Mouse (Mus musculus) stomach, embryonic 16.5 days (tissue): ENCODE data around the gene Rassf3. TPM values are rescaled to one million over a fixed set of nuclear protein-coding genes. Genes with fewer than 3 reads are reported as not detected.

Source experiments
- ATAC-seq: fragments of 200-750 bp; cut with Nextera tagmentation; 2 replicates; pipeline ENCODE4 v1.8.0; 2017; ENCODE audit warnings: moderate number of reproducible peaks, moderate TSS enrichment; ENCODE audit not compliant: insufficient read depth, low FRiP score
- H3K27ac ChIP-seq: fragments of 300-500 bp; sonication (generic); 2 replicates; pipeline ENCODE4 v1.5.1; 2014; ENCODE audit warnings: low read length
- H3K27me3 ChIP-seq: fragments of 300-500 bp; sonication (generic); 2 replicates; pipeline ENCODE4 v1.6.1; 2014; ENCODE audit warnings: low read length, control low read depth, mixed read lengths; ENCODE audit not compliant: control insufficient read depth, insufficient read depth
- H3K36me3 ChIP-seq: fragments of 300-500 bp; sonication (generic); 2 replicates; pipeline ENCODE4 v1.6.1; 2014; ENCODE audit warnings: low read length; ENCODE audit not compliant: control insufficient read depth, insufficient read depth
- H3K4me1 ChIP-seq: fragments of 300-500 bp; sonication (generic); 2 replicates; pipeline ENCODE4 v1.6.1; 2014; ENCODE audit warnings: low read length, control low read depth, mixed read lengths; ENCODE audit not compliant: control insufficient read depth, insufficient read depth
- H3K4me2 ChIP-seq: fragments of 300-500 bp; sonication (generic); 2 replicates; pipeline ENCODE4 v1.6.1; 2014; ENCODE audit warnings: low read depth, low read length, mixed read lengths
- H3K4me3 ChIP-seq: fragments of 300-500 bp; sonication (generic); replicated peaks from 2 replicates; pipeline ENCODE4 v1.5.1; 2014; ENCODE audit warnings: mild to moderate bottlenecking, low read length
- H3K9ac ChIP-seq: fragments of 300-500 bp; sonication (generic); 2 replicates; pipeline ENCODE4 v1.6.1; 2014; ENCODE audit warnings: low read length
- H3K9me3 ChIP-seq: fragments of 300-500 bp; sonication (generic); replicated peaks from 2 replicates; pipeline ENCODE4 v1.6.1; 2016; ENCODE audit warnings: low read length, control low read depth; ENCODE audit not compliant: control insufficient read depth
- WGBS: fragments of 180-500 bp; shearing (Covaris S2); extraction: QIAGEN DNeasy Blood & Tissue Kit; methylation state at CpG from one replicate; pipeline ENCODE4 v1.1.7; 2014; 5-methylcytosine and 5-hydroxymethylcytosine counted together
- polyA plus RNA-seq: library from polyadenylated mRNA; unstranded; fragments of >200 nt; fragmentation: Nextera tagmentation; extraction: Ambion mirVana; gene quantifications from 2 replicates; pipeline ENCODE4 v1.2.1, GENCODE M21; 2015

The Rassf3 gene
- polyA plus RNA-seq, 1 experiment from 2014 or later = 22.0 TPM

DNA sequence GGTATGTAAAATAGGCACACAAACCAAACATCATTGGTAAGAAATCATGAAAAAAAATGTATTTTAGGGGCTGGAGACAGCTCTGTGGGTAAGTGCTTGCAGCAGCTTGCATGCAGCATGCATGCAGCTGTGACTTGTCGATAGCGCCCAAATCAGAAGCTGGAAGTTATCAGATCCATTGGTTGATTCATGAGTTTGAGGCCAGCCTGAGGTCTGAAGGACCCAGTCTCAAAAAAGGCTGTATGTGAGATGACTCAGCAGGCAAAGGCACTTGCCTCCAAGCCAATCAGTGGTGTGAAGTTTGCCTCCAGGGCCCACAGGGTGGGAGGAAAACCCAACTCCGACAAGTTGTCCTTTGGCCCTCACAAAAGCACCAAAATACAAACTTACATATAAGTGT lies 6.5 kb downstream of the Rassf3 start:
- no peaks in the 10 kb centered on the region for H3K27me3 ChIP-seq
- no peak overlapping the region for H3K9ac ChIP-seq
- no peaks in the 10 kb centered on the region for H3K9me3 ChIP-seq
- ATAC-seq = no peak
- no peak overlapping the region; the same call in 1 of the 2 replicates for H3K4me2 ChIP-seq
- H3K4me1 ChIP-seq = peaks cover 65% of the 10 kb centered on the region
- H3K4me3 ChIP-seq = no peak overlapping the region
- H3K36me3 ChIP-seq = no peaks in the 10 kb centered on the region
- 38% methylated on average over 3 of the region's 3 CpGs for WGBS
- 0 out of 2 replicates have a peak overlapping the region, but pooled peaks have one; percentile 11 for H3K27ac ChIP-seq

GRCm38 (mm10) chr10:121468985-121469384 lies 7.2 kb downstream of the Rassf3 start:
- H3K27ac ChIP-seq = 0 out of 2 replicates have a peak overlapping the region, but pooled peaks have one; percentile 4
- H3K27me3 ChIP-seq = no peaks in the 10 kb centered on the region
- no peak overlapping the region for H3K4me2 ChIP-seq
- peaks cover 59% of the 10 kb centered on the region for H3K4me1 ChIP-seq
- H3K9me3 ChIP-seq = no peaks in the 10 kb centered on the region
- ATAC-seq = no peak
- WGBS = 20% methylated on average over 5 of the region's 5 CpGs
- no peak overlapping the region for H3K4me3 ChIP-seq
- peak overlapping the region; percentile 32; the same call in 1 of the 2 replicates for H3K9ac ChIP-seq
- H3K36me3 ChIP-seq = no peaks in the 10 kb centered on the region

GRCm38 (mm10) chr10:121468261-121468660 lies 7.9 kb downstream of the Rassf3 start:
- no peak for ATAC-seq
- H3K4me3 ChIP-seq = no peak overlapping the region
- H3K4me2 ChIP-seq = no peak overlapping the region
- H3K9me3 ChIP-seq = no peaks in the 10 kb centered on the region
- H3K27ac ChIP-seq = no peak overlapping the region
- no peaks in the 10 kb centered on the region for H3K27me3 ChIP-seq
- H3K4me1 ChIP-seq = peaks cover 53% of the 10 kb centered on the region
- 48% methylated on average over 5 of the region's 5 CpGs for WGBS
- H3K36me3 ChIP-seq = no peaks in the 10 kb centered on the region
- no peak overlapping the region for H3K9ac ChIP-seq

GRCm38 (mm10) chr10:121467792-121468191 lies 8.4 kb downstream of the Rassf3 start:
- no peak overlapping the region for H3K4me2 ChIP-seq
- H3K27ac ChIP-seq = no peak overlapping the region
- H3K36me3 ChIP-seq = no peaks in the 10 kb centered on the region
- H3K4me3 ChIP-seq = no peak overlapping the region
- WGBS = 45% methylated on average over 8 of the region's 8 CpGs
- no peak overlapping the region for H3K9ac ChIP-seq
- peak; percentile 17; the same call in 1 of the 2 replicates for ATAC-seq
- no peaks in the 10 kb centered on the region for H3K27me3 ChIP-seq
- H3K4me1 ChIP-seq = peaks cover 49% of the 10 kb centered on the region
- no peaks in the 10 kb centered on the region for H3K9me3 ChIP-seq

GRCm38 (mm10) chr10:121467016-121467415 lies 9.1 kb downstream of the Rassf3 start:
- WGBS = 77% methylated on average over 13 of the region's 13 CpGs
- peaks cover 48% of the 10 kb centered on the region for H3K4me1 ChIP-seq
- ATAC-seq = no peak

DNA sequence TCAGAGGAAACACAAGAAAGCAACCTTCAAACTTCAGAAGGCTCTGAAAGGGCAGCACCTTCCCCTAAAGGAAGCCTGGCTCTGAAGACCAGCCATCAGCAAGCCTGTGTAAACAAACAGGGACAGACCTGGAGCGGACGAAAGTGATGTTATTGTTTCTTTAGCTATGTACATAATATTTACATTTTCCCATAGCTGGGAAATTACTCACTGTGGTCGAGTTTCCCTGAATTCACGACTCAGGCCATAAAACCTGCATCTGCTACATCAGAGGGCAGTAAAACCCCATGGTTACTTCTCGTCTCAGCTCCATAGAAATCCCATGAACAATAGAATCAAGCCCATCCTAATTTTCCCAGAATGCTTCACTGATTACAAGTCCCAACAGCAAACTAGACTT lies 11.1 kb downstream of the Rassf3 start:
- no peaks in the 10 kb centered on the region for H3K9me3 ChIP-seq
- no peak; the same call in 1 of the 2 replicates for ATAC-seq
- no peaks in the 10 kb centered on the region for H3K27me3 ChIP-seq
- 0 out of 2 replicates have a peak overlapping the region, but pooled peaks have one; percentile 1 for H3K4me2 ChIP-seq
- H3K4me3 ChIP-seq = no peak overlapping the region
- 15% methylated on average over 5 of the region's 5 CpGs for WGBS
- H3K36me3 ChIP-seq = no peaks in the 10 kb centered on the region
- H3K4me1 ChIP-seq = peaks cover 51% of the 10 kb centered on the region
- no peak overlapping the region for H3K9ac ChIP-seq
- peak overlapping the region; percentile 67 for H3K27ac ChIP-seq

More at GRCm38 (mm10) chr10:121467016-121467415, 9.1 kb downstream of the Rassf3 start:
- Histone ChIP-seq H3K4me2 (no peak overlapping the region), H3K9me3 (no peaks in the 10 kb centered on the region), H3K36me3 (no peaks in the 10 kb centered on the region), H3K27me3 (no peaks in the 10 kb centered on the region), H3K4me3 (no peak overlapping the region), H3K9ac (no peak overlapping the region), H3K27ac (no peak overlapping the region)

DNA sequence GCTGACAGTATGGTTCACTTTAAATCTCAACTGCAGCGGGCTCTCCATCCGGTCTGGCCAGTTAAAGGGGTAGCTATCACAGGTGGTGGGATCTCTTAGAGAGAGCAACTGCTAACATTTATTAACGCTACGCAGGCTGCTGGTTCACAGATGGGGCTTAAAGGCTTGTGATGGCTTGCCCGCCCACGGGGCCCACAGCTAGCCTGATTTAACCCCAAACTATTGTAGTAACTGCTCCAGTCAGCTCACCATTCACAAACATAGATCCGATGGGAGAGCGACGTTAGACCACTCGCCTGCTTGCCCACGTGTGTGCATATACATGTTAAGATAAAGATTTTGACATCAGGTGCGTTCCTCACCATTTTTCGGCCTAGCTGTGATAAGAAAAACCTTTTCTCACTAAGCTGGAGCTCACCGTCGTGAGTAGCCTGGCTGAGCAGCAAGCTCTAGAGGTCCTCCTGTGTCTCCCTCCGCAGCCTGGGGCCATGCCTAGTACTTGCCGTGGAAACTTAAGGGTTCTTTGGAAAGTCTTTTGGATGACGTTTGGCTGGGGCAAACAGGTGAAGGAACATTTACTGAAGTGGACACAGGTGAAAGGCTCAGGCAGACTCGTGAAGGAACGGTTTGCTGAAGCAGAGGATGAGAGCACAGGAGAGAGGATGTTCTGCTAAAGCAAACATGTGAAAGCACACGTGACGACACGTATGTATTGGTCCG lies 13.8 kb downstream of the Rassf3 start:
- Histone ChIP-seq H3K9me3 (no peaks in the 10 kb centered on the region), H3K27me3 (no peaks in the 10 kb centered on the region), H3K36me3 (no peaks in the 10 kb centered on the region), H3K4me3 (no peak overlapping the region), H3K4me2 (peak overlapping the region; percentile 36; the same call in 1 of the 2 replicates), H3K27ac (peak overlapping the region; percentile 47), H3K9ac (peak overlapping the region; percentile 16; the same call in 1 of the 2 replicates), H3K4me1 (peaks cover 38% of the 10 kb centered on the region)
- ATAC-seq = no peak
- WGBS = 55% methylated on average over 24 of the region's 24 CpGs

DNA sequence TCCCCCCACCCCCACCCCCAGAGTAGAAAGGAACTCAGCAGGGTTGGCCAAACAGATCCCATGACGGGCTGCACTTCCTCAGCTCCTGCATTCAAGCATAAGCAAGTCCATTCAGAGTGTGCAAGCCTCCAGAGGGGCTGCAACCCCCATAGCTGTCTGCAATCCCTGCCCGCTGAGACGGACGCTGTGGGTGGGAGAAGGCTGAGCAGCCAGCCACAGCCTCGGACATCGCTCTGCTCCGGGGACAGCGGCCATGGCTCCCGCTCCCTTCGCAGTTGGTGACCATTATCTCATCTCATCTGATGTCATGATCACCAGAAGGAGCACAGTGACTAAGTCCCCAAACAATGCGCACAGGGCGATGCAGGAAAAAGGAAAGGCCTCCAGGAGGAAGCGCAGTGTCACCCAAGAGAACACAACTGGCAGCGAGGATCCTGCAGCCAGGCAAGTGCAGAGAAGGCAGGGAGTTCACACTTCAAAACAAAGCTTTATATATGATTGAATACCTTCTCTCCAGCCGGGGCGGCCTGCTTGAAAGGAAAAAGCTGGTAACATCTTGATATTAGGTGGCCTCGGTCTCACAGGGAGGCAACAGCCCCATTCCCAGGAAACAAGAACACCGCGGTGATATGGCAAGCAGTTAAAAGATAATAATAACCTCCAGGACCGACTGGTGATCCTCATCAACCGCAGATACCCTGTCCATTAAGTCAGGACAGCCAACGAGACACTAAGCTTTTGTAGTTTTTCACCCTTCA lies 14.6 kb downstream of the Rassf3 start:
- no peaks in the 10 kb centered on the region for H3K36me3 ChIP-seq
- H3K4me1 ChIP-seq = peaks cover 38% of the 10 kb centered on the region
- ATAC-seq = peak; percentile 66
- 18% methylated on average over 22 of the region's 22 CpGs for WGBS
- H3K27ac ChIP-seq = peak overlapping the region; percentile 47
- H3K4me2 ChIP-seq = peak overlapping the region; percentile 36
- no peaks in the 10 kb centered on the region for H3K9me3 ChIP-seq
- H3K9ac ChIP-seq = peak overlapping the region; percentile 49; the same call in 1 of the 2 replicates
- no peaks in the 10 kb centered on the region for H3K27me3 ChIP-seq
- no peak overlapping the region for H3K4me3 ChIP-seq
